Comparison of ENCODE assay signal across 11 mouse cellular contexts in genomic region chr7:31109091-31109490, GRCm38 (mm10). TPM values are rescaled to one million over a fixed set of nuclear protein-coding genes. Genes with fewer than 3 reads are reported as not detected.
DNase-seq lines count a peak whose midpoint lies in the region; ATAC-seq lines count a peak whose summit lies in the region.
"Had no signal": no experiment of that assay in that cellular context is flagged by ENCODE, and none has a peak within 500 bp of the region (broad histone marks: within the 10 kb centered on the region; RNA-seq: fewer than 3 reads in every experiment).

No protein-coding gene starts in this region.

- no peaks in the 10 kb centered on the region for H3K9me3 ChIP-seq in kidney, embryonic 16.5 days (ENCODE audit: low read length)
- no peaks in the 10 kb centered on the region for H3K9me3 ChIP-seq in hindbrain, embryonic 13.5 days
- H3K9me3 ChIP-seq: stomach, embryonic 15.5 days had no signal

- 47% methylated on average over 6 of the region's 7 CpGs for WGBS in kidney, embryonic 16.5 days
- 39% methylated on average over 7 of the region's 7 CpGs for WGBS in hindbrain, embryonic 13.5 days

- no peak overlapping the region for H3K27ac ChIP-seq in kidney, embryonic 16.5 days (ENCODE audit: low read length)
- no peak overlapping the region for H3K27ac ChIP-seq in hindbrain, embryonic 13.5 days
- H3K27ac ChIP-seq: macrophage; stomach, embryonic 15.5 days had no signal

- peaks cover 13% of the 10 kb centered on the region for H3K4me1 ChIP-seq in kidney, embryonic 16.5 days (ENCODE audit: insufficient read depth, low read length)
- 0 out of 2 replicates have a peak, but pooled peaks cover 5% of the 10 kb centered on the region for H3K4me1 ChIP-seq in hindbrain, embryonic 13.5 days (replicated peaks)

- no peak overlapping the region for H3K4me2 ChIP-seq in kidney, embryonic 16.5 days (replicated peaks; ENCODE audit: low read depth, low read length)
- no peak overlapping the region for H3K4me2 ChIP-seq in hindbrain, embryonic 13.5 days
- H3K4me2 ChIP-seq: stomach, embryonic 15.5 days had no signal

- no peaks in the 10 kb centered on the region for H3K36me3 ChIP-seq in kidney, embryonic 16.5 days (ENCODE audit: insufficient read depth, low read length)
- no peaks in the 10 kb centered on the region for H3K36me3 ChIP-seq in hindbrain, embryonic 13.5 days
- H3K36me3 ChIP-seq: stomach, embryonic 15.5 days had no signal

- no peak for ATAC-seq in kidney, embryonic 16.5 days (ENCODE audit: low FRiP score, low TSS enrichment)
- ATAC-seq in hindbrain, embryonic 13.5 days (ENCODE audit: low FRiP score) = no peak
- ATAC-seq: forebrain, postnatal 0 days had no signal

- peaks cover 2% of the 10 kb centered on the region; the same call in 1 of the 2 replicates for H3K27me3 ChIP-seq in kidney, embryonic 16.5 days (ENCODE audit: insufficient read depth, low read length)
- peaks cover under 1% of the 10 kb centered on the region; the same call in 1 of the 2 replicates for H3K27me3 ChIP-seq in hindbrain, embryonic 13.5 days
- H3K27me3 ChIP-seq: stomach, embryonic 15.5 days had no signal

- H3K4me3 ChIP-seq in kidney, embryonic 16.5 days (ENCODE audit: low read length) = no peak overlapping the region
- H3K4me3 ChIP-seq in hindbrain, embryonic 13.5 days = no peak overlapping the region
- H3K4me3 ChIP-seq: stomach, embryonic 15.5 days had no signal

- intact Hi-C loops in gastrocnemius, postnatal 14 days (cut with DNase I; ENCODE audit: low total_unique reads) = no loop called here

- no peak overlapping the region for H3K9ac ChIP-seq in kidney, embryonic 16.5 days (replicated peaks; ENCODE audit: low read length)
- H3K9ac ChIP-seq in hindbrain, embryonic 13.5 days = no peak overlapping the region
- H3K9ac ChIP-seq: forebrain, postnatal 0 days; stomach, embryonic 15.5 days had no signal

- peak; percentile 80 for DNase-seq in kidney, adult 18-20 months
- peak; percentile 71 to 81 for DNase-seq in cerebellum, adult 18-20 months
- DNase-seq in gastrocnemius, postnatal 14 days = peak; percentile 66
- DNase-seq in lung, postnatal 14 days = peak; percentile 70
- no peak for DNase-seq in right cerebral cortex, postnatal 14 days
- DNase-seq: forebrain, postnatal 0 days had no signal

RNA-seq across cellular contexts. Expression of gene Hpn, which starts 6.0 kb away (rescaled TPM):
- polyA plus RNA-seq in kidney, embryonic 16.5 days (2015; fragmentation: Nextera tagmentation; extraction: Ambion mirVana) = 72.9 and 77.0 TPM in 2 replicates
- 1 to 10 TPM; 7.6 to 9.6 TPM for total RNA-seq in gastrocnemius, postnatal 14 days (2021)
- 0.65 and 0.78 TPM in 2 replicates for polyA plus RNA-seq in hindbrain, embryonic 13.5 days (2015; fragmentation: Nextera tagmentation; extraction: Ambion mirVana)

RNA-seq across cellular contexts. Expression of gene Scn1b, which starts 17.7 kb away (rescaled TPM):
- polyA plus RNA-seq in kidney, embryonic 16.5 days (2015; fragmentation: Nextera tagmentation; extraction: Ambion mirVana) = 1.4 and 1.8 TPM in 2 replicates
- 100 to 1,000 TPM; 443 to 446 TPM for total RNA-seq in gastrocnemius, postnatal 14 days (2021)
- 4.7 and 5.2 TPM in 2 replicates for polyA plus RNA-seq in hindbrain, embryonic 13.5 days (2015; fragmentation: Nextera tagmentation; extraction: Ambion mirVana)
- total RNA-seq: common myeloid progenitor, adult 5-6 weeks had no signal

RNA-seq across cellular contexts. Expression of gene Fxyd3, which starts 32.6 kb away (rescaled TPM):
- 15.0 and 19.0 TPM in 2 replicates for polyA plus RNA-seq in kidney, embryonic 16.5 days (2015; fragmentation: Nextera tagmentation; extraction: Ambion mirVana)
- total RNA-seq in gastrocnemius, postnatal 14 days (2021) = 1 to 10 TPM; 1.9 to 3.3 TPM
- polyA plus RNA-seq in hindbrain, embryonic 13.5 days (2015; fragmentation: Nextera tagmentation; extraction: Ambion mirVana) = 0.79 and 1.3 TPM in 2 replicates
- total RNA-seq: common myeloid progenitor, adult 5-6 weeks; forebrain, postnatal 0 days had no signal
- polyA plus RNA-seq: forebrain, postnatal 0 days; macrophage had no signal

RNA-seq across cellular contexts. Expression of gene Gramd1a, which starts 46.6 kb away (rescaled TPM):
- polyA plus RNA-seq in kidney, embryonic 16.5 days (2015; fragmentation: Nextera tagmentation; extraction: Ambion mirVana) = 73.3 and 73.4 TPM in 2 replicates
- total RNA-seq in gastrocnemius, postnatal 14 days (2021) = 10 to 100 TPM; 23.9 to 36.8 TPM
- polyA plus RNA-seq in hindbrain, embryonic 13.5 days (2015; fragmentation: Nextera tagmentation; extraction: Ambion mirVana) = 227 and 231 TPM in 2 replicates

RNA-seq across cellular contexts. Expression of gene Lgi4, which starts 49.9 kb away (rescaled TPM):
- polyA plus RNA-seq in kidney, embryonic 16.5 days (2015; fragmentation: Nextera tagmentation; extraction: Ambion mirVana) = 0.32 and 0.33 TPM in 2 replicates
- 1 to 10 TPM; 6.2 to 8.7 TPM for total RNA-seq in gastrocnemius, postnatal 14 days (2021)
- 1.1 and 1.6 TPM in 2 replicates for polyA plus RNA-seq in hindbrain, embryonic 13.5 days (2015; fragmentation: Nextera tagmentation; extraction: Ambion mirVana)
- total RNA-seq: common myeloid progenitor, adult 5-6 weeks had no signal

Comparison
In these comparisons a context has a peak if more than half of its experiments do, and no peak if none do; other contexts are left out.
1. RNA of gene Hpn, which starts 6.0 kb away (polyA plus RNA-seq): 72.9 to 77.0 TPM in kidney, embryonic 16.5 days; 0.65 to 0.78 TPM in hindbrain, embryonic 13.5 days; every median in the first group is over 10 times any median in the second.